ENCODE assay signal across 18 mouse cellular contexts in the genomic region with DNA sequence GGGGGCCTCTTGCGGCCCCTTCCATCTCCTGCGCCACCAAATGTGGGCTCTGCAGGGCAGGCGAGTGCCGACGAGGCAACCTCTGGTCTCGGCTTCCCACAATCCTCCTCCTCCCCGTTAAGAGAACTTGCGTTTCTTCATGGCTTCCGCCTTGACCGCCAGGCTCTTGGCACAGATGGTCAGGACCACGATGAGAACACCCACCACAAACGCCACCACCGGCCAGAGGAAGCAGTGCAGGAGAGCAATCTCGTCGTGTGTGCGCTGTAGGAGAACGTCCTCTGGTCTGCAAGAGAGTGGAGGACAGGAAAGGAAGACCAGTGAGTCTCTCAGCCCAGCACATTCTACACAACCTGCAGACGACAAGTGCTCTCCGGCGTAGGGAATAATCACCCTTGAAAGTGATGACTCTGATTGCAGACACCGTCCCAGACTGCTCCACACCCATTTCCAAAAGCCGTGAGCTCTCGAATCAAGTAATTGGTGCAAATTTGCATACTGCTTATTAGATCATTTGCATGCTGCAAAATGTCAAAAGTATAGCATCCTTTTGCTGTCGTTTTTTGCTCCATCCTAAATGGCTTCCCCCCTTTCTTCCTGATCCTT. TPM values are rescaled to one million over a fixed set of nuclear protein-coding genes. Genes with fewer than 3 reads are reported as not detected.
DNase-seq lines count a peak whose midpoint lies in the region; ATAC-seq and TF ChIP-seq lines count a peak whose summit lies in the region.
"Had no signal": no experiment of that assay in that cellular context is flagged by ENCODE, and none has a peak within 500 bp of the region (broad histone marks: within the 10 kb centered on the region; RNA-seq: fewer than 3 reads in every experiment).

No protein-coding gene starts in this region.

- H3K27me3 ChIP-seq in forebrain, embryonic 15.5 days = no peaks in the 10 kb centered on the region
- H3K27me3 ChIP-seq in forebrain, embryonic 11.5 days (ENCODE audit: control insufficient read depth, insufficient read depth, low read length) = no peaks in the 10 kb centered on the region
- H3K27me3 ChIP-seq in heart, adult 2 months (ENCODE audit: control insufficient read depth, insufficient read depth, low read length) = no peaks in the 10 kb centered on the region
- H3K27me3 ChIP-seq in neural tube, embryonic 15.5 days (replicated peaks) = no peaks in the 10 kb centered on the region
- H3K27me3 ChIP-seq: limb, embryonic 13.5 days had no signal

- H3K9ac ChIP-seq in forebrain, embryonic 15.5 days (replicated peaks) = no peak overlapping the region
- H3K9ac ChIP-seq in forebrain, embryonic 11.5 days (ENCODE audit: low read length) = no peak overlapping the region
- no peak overlapping the region for H3K9ac ChIP-seq in heart, adult 2 months (ENCODE audit: low read depth, low read length)
- no peak overlapping the region for H3K9ac ChIP-seq in neural tube, embryonic 15.5 days (replicated peaks)
- H3K9ac ChIP-seq: limb, embryonic 13.5 days had no signal

- no peaks in the 10 kb centered on the region for H3K36me3 ChIP-seq in forebrain, embryonic 15.5 days
- no peaks in the 10 kb centered on the region for H3K36me3 ChIP-seq in forebrain, embryonic 11.5 days (ENCODE audit: control insufficient read depth, insufficient read depth, low read length)
- no peaks in the 10 kb centered on the region for H3K36me3 ChIP-seq in heart, adult 2 months (ENCODE audit: control insufficient read depth, insufficient read depth, low read length)
- no peaks in the 10 kb centered on the region for H3K36me3 ChIP-seq in neural tube, embryonic 15.5 days
- H3K36me3 ChIP-seq: embryonic facial prominence, embryonic 10.5 days had no signal

- H3K4me1 ChIP-seq in forebrain, embryonic 15.5 days = 0 out of 2 replicates have a peak, but pooled peaks cover 7% of the 10 kb centered on the region
- H3K4me1 ChIP-seq in forebrain, embryonic 11.5 days (replicated peaks; ENCODE audit: control insufficient read depth, insufficient read depth, low read length) = no peaks in the 10 kb centered on the region; the same call in 1 of the 2 replicates
- no peaks in the 10 kb centered on the region for H3K4me1 ChIP-seq in heart, adult 2 months (ENCODE audit: control insufficient read depth, insufficient read depth, low read length)
- peaks cover 8% of the 10 kb centered on the region for H3K4me1 ChIP-seq in neural tube, embryonic 15.5 days
- H3K4me1 ChIP-seq: embryonic facial prominence, embryonic 10.5 days had no signal

- ATAC-seq in forebrain, embryonic 15.5 days (replicated peaks) = 0 out of 2 replicates have a peak, but pooled peaks have one; percentile 50
- no peak for ATAC-seq in forebrain, embryonic 11.5 days (replicated peaks; ENCODE audit: low FRiP score)
- ATAC-seq in neural tube, embryonic 15.5 days (ENCODE audit: low FRiP score) = no peak

- intact Hi-C loops in heart, adult 2 months (cut with DNase I) = no loop called here
- intact Hi-C loops in left cerebral cortex, postnatal 10 days (cut with DNase I) = no loop called here

- no peak overlapping the region for H3K4me2 ChIP-seq in forebrain, embryonic 15.5 days (replicated peaks)
- H3K4me2 ChIP-seq in forebrain, embryonic 11.5 days (ENCODE audit: low read depth, low read length, severe bottlenecking) = no peak overlapping the region
- H3K4me2 ChIP-seq in neural tube, embryonic 15.5 days = no peak overlapping the region
- H3K4me2 ChIP-seq: limb, embryonic 13.5 days had no signal

- no peak overlapping the region for H3K27ac ChIP-seq in forebrain, embryonic 15.5 days (replicated peaks)
- no peak overlapping the region for H3K27ac ChIP-seq in forebrain, embryonic 11.5 days (ENCODE audit: low read depth, low read length)
- no peak overlapping the region for H3K27ac ChIP-seq in heart, adult 2 months
- H3K27ac ChIP-seq in neural tube, embryonic 15.5 days (replicated peaks) = no peak overlapping the region
- H3K27ac ChIP-seq: embryonic facial prominence, embryonic 10.5 days; kidney, postnatal 0 days; limb, embryonic 13.5 days had no signal

- TF ChIP-seq EP300 in heart, adult 2 months (IDR thresholded peaks at IDR 0.05; ENCODE audit: insufficient read depth, low read depth, low read length) = no peak

- TF ChIP-seq CTCF in heart, adult 2 months (IDR thresholded peaks at IDR 0.05) = no peak

- H3K9me3 ChIP-seq in forebrain, embryonic 15.5 days = no peaks in the 10 kb centered on the region
- H3K9me3 ChIP-seq in forebrain, embryonic 11.5 days (ENCODE audit: control insufficient read depth, low read length) = no peaks in the 10 kb centered on the region
- H3K9me3 ChIP-seq in neural tube, embryonic 15.5 days (replicated peaks) = 0 out of 2 replicates have a peak, but pooled peaks cover 3% of the 10 kb centered on the region
- H3K9me3 ChIP-seq: embryonic facial prominence, embryonic 10.5 days; limb, embryonic 13.5 days had no signal

- no peak for DNase-seq in forebrain, embryonic 11.5 days (ENCODE audit: low spot score)
- DNase-seq in heart, postnatal 4 days = peak; percentile 13
- no peak for DNase-seq in heart, adult 2 months
- DNase-seq in lung, postnatal 10 days = peak; percentile 21
- DNase-seq in lung, postnatal 14 days = no peak
- no peak for DNase-seq in left cerebral cortex, postnatal 10 days (ENCODE audit: extremely low spot score in 1 of 2, low spot score in 2 of 2)
- DNase-seq: adrenal gland, adult 2 months; cerebellum, adult 11-12 months; cerebellum, postnatal 36 days; lung, adult 2 months; right cerebral cortex, postnatal 4 days; thymus, adult 2 months had no signal

- 70% methylated on average over 24 of the region's 24 CpGs for WGBS in forebrain, embryonic 15.5 days
- WGBS in forebrain, embryonic 11.5 days = 72% methylated on average over 24 of the region's 24 CpGs
- WGBS in heart, adult 2 months = 66% methylated on average over 24 of the region's 24 CpGs
- WGBS in neural tube, embryonic 15.5 days = 74% methylated on average over 24 of the region's 24 CpGs

- H3K4me3 ChIP-seq in forebrain, embryonic 15.5 days = no peak overlapping the region
- H3K4me3 ChIP-seq in forebrain, embryonic 11.5 days (ENCODE audit: low read depth, low read length) = no peak overlapping the region
- no peak overlapping the region for H3K4me3 ChIP-seq in heart, adult 2 months
- H3K4me3 ChIP-seq in neural tube, embryonic 15.5 days (replicated peaks) = no peak overlapping the region
- H3K4me3 ChIP-seq: embryonic facial prominence, embryonic 10.5 days; erythroblast, embryonic 14.5 days; limb, embryonic 13.5 days had no signal

- TF ChIP-seq POLR2A in heart, adult 2 months (IDR thresholded peaks at IDR 0.05; ENCODE audit: insufficient read depth, low read depth, low read length) = no peak

- H3K79me2 ChIP-seq in heart, adult 2 months (replicated peaks; ENCODE audit: control insufficient read depth, insufficient read depth, low read length) = no peaks in the 10 kb centered on the region

RNA-seq across cellular contexts. Expression of a gene that starts 55.5 kb away (rescaled TPM):
- 16.4 and 18.5 TPM in 2 replicates for polyA plus RNA-seq in forebrain, embryonic 15.5 days (2015; fragmentation: Nextera tagmentation; extraction: Ambion mirVana)
- 9.5 and 12.9 TPM in 2 replicates for polyA plus RNA-seq in forebrain, embryonic 11.5 days (2014; fragmentation: Nextera tagmentation; extraction: Ambion mirVana)
- total RNA-seq in heart, postnatal 4 days (2021) = 1 to 10 TPM; 2.6 to 2.9 TPM
- under 1 TPM; 0.18 to 0.41 TPM for total RNA-seq in heart, adult 2 months (2021)
- polyA plus RNA-seq in heart, adult 2 months (2012; rRNA removed) = 0.82 and 1.4 TPM in 2 replicates
- 100 to 1,000 TPM in 1 of 2 experiments, 10 to 100 TPM in 1; 94.0 to 106 TPM for total RNA-seq in left cerebral cortex, postnatal 10 days (2021)
- 46.9 and 62.1 TPM in 2 replicates for polyA plus RNA-seq in neural tube, embryonic 15.5 days (2015; fragmentation: Nextera tagmentation; extraction: Ambion mirVana)
- polyA plus RNA-seq: erythroblast, embryonic 14.5 days had no signal

Comparison
In these comparisons a context has a peak if more than half of its experiments do, and no peak if none do; other contexts are left out.
1. DNase-seq: peak in heart, postnatal 4 days (single experiment) and lung, postnatal 10 days (single experiment); none in forebrain, embryonic 11.5 days (single experiment), heart, adult 2 months (0 of 2), lung, postnatal 14 days (single experiment) and left cerebral cortex, postnatal 10 days (0 of 2).